Mouse (Mus musculus) common myeloid progenitor, adult 5-6 weeks (primary cell): ENCODE measurements around the gene Sel1l3. TPM values are rescaled to one million over a fixed set of nuclear protein-coding genes. Genes with fewer than 3 reads are reported as not detected.

Experiments
- ATAC-seq: replicated peaks from 2 replicates; pipeline ENCODE4 v1.8.0; 2016; ENCODE audit warnings: low read depth, mild to moderate bottlenecking, moderate TSS enrichment, inconsistent platforms; ENCODE audit not compliant: poor library complexity, severe bottlenecking
- total RNA-seq: library from RNA; stranded (forward); fragments of 200-1000, 187-1606 nt; gene quantifications from 2 replicates; pipeline ENCODE4 v1.2.3, GENCODE M21; 2017

Sel1l3 gene
- total RNA-seq, 1 experiment from 2014 or later, result not detected

- no peak for ATAC-seq
Measured at GRCm38 (mm10) chr5:53179965-53180364, 33.8 kb downstream of the Sel1l3 start.

GRCm38 (mm10) chr5:53176703-53177102 is 37.0 kb downstream of the Sel1l3 start:
- no peak for ATAC-seq

- no peak for ATAC-seq
Measured at GRCm38 (mm10) chr5:53176075-53176474, 37.7 kb downstream of the Sel1l3 start.

DNA sequence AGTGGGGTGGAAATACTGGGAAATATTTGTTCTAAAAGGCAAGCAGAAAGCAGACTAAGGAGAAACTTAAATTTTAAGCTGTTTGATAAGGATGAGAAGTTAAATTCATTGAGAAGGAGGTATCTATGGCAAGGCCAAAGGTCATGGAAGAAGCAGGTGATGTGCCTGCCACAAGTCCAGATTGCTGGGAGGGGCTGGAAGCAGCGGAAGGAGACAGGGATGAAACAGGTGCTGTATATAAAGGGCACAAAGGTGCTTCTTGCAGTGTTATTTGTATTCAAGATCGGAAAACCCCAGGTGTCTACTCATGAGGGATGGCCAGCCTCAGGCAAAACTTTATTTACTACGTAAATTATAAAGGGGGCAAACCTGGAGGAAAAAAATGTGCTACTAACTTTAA is 38.5 kb downstream of the Sel1l3 start:
- ATAC-seq, result no peak

- no peak for ATAC-seq
Measured at GRCm38 (mm10) chr5:53174461-53174860, 39.3 kb downstream of the Sel1l3 start.

DNA sequence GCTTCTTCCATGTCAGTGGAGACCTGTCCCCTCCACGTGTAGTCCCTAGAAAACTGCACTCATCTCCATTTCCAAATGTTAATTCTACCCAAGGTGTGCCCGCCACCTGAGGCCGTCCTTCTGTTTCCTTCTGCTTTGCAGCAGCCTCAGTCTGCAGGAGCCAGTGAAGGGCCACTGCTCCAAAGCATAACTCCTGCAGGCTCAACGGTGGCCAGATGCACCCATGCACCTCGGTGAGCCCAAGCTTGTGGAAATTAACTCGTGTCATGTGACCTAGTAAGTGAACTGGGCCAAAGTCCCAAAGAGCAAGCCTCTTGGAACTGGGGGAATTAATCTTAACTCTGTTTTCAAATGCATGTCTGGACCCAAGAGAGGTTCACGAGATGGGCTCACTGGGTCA is 40.8 kb downstream of the Sel1l3 start:
- no peak for ATAC-seq

DNA sequence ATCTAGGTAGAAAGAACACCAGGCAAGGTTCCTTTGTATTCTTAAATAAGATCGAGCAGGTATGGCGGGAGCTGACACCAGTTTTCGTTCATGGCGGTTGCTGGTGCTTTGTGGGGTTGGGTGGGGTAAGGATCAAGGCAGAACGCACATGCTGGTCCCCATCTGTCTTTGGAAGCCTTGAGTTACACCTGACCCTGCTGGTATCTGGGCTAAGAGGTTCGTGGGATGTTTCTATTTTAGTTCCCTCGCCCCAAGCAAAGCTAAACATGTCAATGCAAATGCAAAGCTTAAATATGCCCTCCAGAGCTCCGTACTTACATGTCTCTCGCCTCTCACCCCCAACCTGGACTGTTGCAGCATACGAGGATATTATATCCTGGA is 41.5 kb downstream of the Sel1l3 start:
- no peak for ATAC-seq

GRCm38 (mm10) chr5:53171611-53172255 is 42.0 kb downstream of the Sel1l3 start:
- no peak for ATAC-seq

DNA sequence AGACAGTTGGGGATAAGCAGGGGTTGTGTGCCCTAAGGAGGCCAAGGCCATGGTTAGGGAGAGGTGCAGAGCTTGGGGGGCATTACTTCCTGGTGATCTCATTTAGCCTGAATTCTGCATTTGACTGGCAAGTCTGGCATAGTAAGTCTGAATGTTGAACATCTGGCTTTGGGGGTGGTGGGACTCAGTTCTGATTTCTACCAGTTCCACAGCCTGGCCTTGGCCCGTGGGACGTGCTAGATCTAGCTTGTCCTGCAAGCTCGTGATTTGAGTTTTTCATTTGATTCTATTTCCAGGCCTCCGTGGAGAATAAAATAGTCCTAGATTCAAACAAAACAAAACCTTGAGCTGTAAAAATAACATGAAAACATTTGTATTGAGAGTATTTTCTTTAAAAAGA is 46.2 kb downstream of the Sel1l3 start:
- no peak for ATAC-seq

DNA sequence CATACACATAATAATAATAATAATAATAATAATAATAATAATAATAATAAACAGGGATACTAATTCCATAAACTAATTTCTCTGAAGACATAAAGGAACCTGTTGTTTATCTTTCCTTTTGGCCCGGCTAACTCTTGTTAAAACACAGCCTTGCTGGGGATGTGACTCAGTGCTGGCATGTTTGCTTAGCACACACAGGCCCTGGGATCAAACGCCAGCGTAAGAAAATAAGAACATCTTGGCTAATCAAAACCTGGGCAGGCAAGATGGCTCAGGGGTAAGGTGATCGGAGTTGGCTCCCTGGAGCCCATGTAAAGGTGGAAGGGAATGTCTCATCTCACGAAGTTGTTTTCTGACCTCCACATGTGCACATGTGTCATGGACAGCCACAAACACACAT is 48.1 kb downstream of the Sel1l3 start:
- no peak for ATAC-seq

DNA sequence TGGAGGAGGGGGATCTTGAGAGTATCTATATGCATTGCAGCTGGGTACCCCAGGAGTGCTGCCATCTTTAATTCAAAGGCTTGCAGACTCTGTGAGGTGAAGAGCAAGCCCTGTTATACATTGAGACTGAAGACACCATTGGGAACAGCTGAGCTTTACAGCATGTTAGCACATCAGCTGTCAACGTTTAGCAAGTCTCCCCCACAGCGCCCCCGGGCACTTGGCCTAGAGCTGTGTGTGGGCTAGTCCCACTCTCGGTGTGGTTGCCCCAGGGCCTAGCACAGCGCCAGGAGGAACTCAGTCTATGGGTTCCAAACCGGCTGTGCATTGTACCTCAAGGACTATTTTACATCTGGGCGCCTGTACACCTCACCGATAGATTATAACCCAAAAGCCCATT is 51.3 kb downstream of the Sel1l3 start:
- ATAC-seq, result no peak

DNA sequence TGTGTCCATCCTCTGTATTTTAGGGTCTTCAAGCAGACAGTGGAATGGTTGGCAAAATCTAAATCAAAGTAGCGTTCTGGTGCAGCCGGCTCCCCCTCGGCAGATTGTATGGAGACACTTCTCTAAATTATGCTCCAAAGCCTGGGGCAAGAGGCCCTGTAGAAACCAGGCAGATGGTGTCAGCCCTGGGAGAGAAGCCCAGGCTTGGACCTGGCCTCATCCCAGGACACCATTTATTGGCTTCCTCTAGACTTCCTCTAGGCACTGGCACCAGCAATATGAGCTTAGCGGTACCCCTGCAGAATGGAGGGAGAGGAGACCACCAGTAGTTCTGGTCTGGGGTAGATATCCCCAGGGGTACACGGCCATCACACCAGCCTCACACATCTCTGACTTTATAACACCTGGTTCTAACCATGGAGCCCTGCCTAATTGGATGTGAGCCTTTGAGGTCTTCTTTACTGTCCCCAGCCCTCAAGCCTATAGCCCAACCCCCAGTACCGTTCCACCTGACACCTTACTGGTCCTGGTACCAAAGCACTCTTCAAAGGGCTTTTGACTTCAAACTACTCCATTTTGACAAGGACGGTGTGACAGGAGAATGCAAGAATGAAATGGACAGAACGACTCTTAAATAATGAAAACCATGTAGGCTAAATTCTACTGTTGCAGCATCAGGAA is 52.1 kb downstream of the Sel1l3 start:
- ATAC-seq, result no peak

GRCm38 (mm10) chr5:53160207-53160606 is 53.5 kb downstream of the Sel1l3 start:
- no peak for ATAC-seq

- no peak for ATAC-seq
Measured at GRCm38 (mm10) chr5:53159631-53160030, 54.1 kb downstream of the Sel1l3 start.

DNA sequence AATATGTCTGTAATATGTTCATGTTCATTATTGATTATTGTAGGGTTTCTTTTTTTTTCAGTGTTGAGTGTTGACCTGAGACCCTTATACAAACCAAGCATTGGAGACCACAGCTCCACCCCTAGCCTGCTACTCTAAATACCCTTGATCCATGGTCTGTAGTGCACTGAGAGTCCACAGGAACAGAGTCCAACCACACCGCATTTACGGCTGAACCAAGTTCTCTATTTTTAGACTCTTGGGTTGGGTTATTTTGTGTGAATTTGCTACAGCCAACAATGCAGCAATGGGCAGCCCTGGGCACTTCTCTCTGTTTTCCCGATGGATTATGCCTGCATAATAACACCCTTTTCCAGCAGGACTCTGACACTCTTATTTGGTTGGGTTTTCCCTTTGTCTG is 54.6 kb downstream of the Sel1l3 start:
- ATAC-seq, result no peak

DNA sequence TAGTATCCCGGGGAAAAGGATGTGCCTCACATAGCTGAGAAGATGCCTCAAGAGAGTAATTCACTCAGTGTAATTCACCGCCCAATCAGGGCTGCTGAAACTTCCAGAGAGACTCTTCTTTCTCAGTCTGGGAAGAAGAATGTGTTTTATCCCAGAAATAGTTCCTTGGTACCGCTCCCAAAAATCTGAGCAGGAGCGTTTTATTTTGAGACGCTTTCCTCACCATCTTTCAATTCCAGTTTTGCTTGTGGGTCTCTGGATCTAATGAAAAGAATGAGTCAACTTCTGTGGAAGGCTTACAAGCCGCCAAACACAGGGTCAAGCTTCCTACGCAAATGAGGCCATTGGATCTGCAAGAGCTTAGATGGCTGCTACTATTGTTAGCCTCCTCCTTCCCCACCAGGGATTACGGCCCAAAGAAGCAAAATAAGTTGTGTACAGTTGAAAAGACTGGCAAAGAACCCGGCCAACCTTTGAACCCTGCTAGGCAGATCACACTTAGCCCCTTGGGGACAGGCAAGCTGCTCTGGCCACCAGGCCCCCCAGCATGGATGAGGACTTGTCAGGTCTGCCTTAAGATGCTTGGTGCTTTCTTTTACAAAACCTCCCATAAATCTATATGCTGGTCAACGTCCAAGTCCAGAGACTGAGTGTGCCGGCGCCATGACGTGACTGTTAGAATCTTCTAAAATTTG is 57.6 kb downstream of the Sel1l3 start:
- no peak for ATAC-seq

GRCm38 (mm10) chr5:53154501-53154900 is 59.2 kb downstream of the Sel1l3 start:
- ATAC-seq, result no peak

DNA sequence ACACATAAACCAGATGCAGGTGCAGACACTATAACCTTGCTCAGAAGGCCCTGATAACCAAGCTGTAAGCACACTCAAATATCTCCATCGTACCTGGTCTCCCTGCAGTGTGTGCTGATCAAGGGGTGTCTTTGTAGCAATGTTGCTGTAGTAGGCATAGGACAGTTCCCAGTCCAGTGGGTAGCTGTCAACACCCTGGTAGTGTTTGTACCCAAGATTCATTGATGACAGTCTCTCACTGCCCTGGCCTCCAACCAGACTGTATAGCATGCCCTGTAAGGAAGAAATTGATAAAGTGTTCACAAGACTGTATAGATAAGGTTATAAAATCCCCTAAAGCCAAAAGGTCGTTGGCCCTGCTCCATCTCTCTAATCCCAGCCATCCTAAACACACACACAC is 59.6 kb downstream of the Sel1l3 start:
- no peak for ATAC-seq

- peak; percentile 55 for ATAC-seq
Measured at GRCm38 (mm10) chr5:53153144-53153543, 60.6 kb downstream of the Sel1l3 start.

DNA sequence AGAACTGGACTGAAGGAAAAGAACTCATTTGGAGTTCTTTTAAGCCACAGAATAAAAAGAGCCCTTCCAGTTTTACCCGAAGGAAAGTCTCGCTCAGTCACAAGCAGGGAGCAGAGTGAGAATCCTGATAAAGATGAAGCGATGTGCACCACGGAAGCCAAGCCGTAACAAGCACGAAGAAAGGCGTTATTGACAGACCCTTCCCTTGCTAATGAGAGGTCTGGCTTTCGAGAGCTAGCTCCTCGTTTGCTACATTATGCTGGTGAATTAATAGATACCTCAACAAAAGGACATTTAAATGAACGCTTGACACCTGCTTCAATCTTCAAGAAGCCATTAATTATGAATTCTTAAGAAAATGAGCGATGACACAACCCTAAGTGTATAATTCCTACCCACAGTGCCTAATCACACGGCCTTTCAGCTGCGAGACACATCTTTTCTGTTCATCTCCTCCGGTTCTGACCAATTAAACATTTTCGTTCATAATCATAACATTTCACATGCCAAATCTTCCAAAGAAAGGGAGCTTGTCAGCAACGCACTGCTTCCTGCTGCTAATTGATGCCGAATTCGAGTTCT is 62.3 kb downstream of the Sel1l3 start:
- no peak for ATAC-seq
